ENCODE assay signal across 8 mouse cellular contexts in genomic region chr7:29072689-29073088, GRCm38 (mm10). TPM values are rescaled to one million over a fixed set of nuclear protein-coding genes. Genes with fewer than 3 reads are reported as not detected.
DNase-seq lines count a peak whose midpoint lies in the region; ATAC-seq lines count a peak whose summit lies in the region.

No protein-coding gene starts in this region.

- no peaks in the 10 kb centered on the region for H3K36me3 ChIP-seq in splenic B cell, adult 2 months (ENCODE audit: control insufficient read depth, insufficient read depth, low read length, poor library complexity, severe bottlenecking)

- no peaks in the 10 kb centered on the region for H3K27me3 ChIP-seq in splenic B cell, adult 2 months (ENCODE audit: control insufficient read depth, insufficient read depth, low read length, poor library complexity, severe bottlenecking)

- peak; percentile 31 for DNase-seq in gastrocnemius, adult 18-20 months (ENCODE audit: low spot score)
- DNase-seq in gastrocnemius, adult 8-10 months (ENCODE audit: low spot score in 2 of 2): no peak
- DNase-seq in urinary bladder, postnatal 25 days (ENCODE audit: low spot score): peak; percentile 12
- no peak for DNase-seq in urinary bladder, postnatal 36 days (ENCODE audit: low spot score in 2 of 2)
- peak; percentile 38 for DNase-seq in lung, postnatal 14 days
- DNase-seq in splenic B cell, adult 2 months (ENCODE audit: low read depth, low spot score): peak; percentile 37
- DNase-seq in cerebellum, adult 9-10 months: no peak

- ATAC-seq in granulocyte monocyte progenitor cell, adult 5-6 weeks (replicated peaks; ENCODE audit: poor library complexity, severe bottlenecking): peak; percentile 58

RNA-seq across cellular contexts. Expression of gene Ryr1, which starts 52.3 kb away (rescaled TPM):
- 1,000 to 10,000 TPM; 1,704 to 1,734 TPM for total RNA-seq in gastrocnemius, adult 18-20 months (2021)
- total RNA-seq in gastrocnemius, adult 8-10 months (2022): 1,000 to 10,000 TPM; 1,847 to 2,398 (median 2,093) TPM
- total RNA-seq in granulocyte monocyte progenitor cell, adult 5-6 weeks (2014; fragmentation: Nextera tagmentation): 4.7 TPM in 1 of 2 replicates, not detected in the other
- total RNA-seq in granulocyte monocyte progenitor cell, adult 5-6 weeks (2017): 0.69 TPM in 1 of 2 replicates, not detected in the other

Comparison
In these comparisons a context has a peak if more than half of its experiments do, and no peak if none do; other contexts are left out.
1. DNase-seq: peak in gastrocnemius, adult 18-20 months (single experiment), urinary bladder, postnatal 25 days (single experiment), lung, postnatal 14 days (single experiment) and splenic B cell, adult 2 months (single experiment); none in gastrocnemius, adult 8-10 months (0 of 2), urinary bladder, postnatal 36 days (0 of 2) and cerebellum, adult 9-10 months (single experiment).
2. RNA of gene Ryr1, which starts 52.3 kb away (total RNA-seq): 1,847 to 2,398 TPM in gastrocnemius, adult 8-10 months and 1,704 to 1,734 TPM in gastrocnemius, adult 18-20 months; 0.69 to 4.7 TPM in granulocyte monocyte progenitor cell, adult 5-6 weeks; every median in the first group is over 100 times any median in the second.